Mouse (Mus musculus) natural killer cell, adult 2 months (primary cell): ENCODE measurements around the gene Eps15.

ENCODE experiments used
- DNase-seq, 2 experiments: peaks; one replicate each; pipeline ENCODE4 v3.0.0; 2022; ENCODE audit warnings: low spot score in 2 of 2

Gene Eps15

GRCm38 (mm10) chr4:109432668-109433375 lies 152.8 kb downstream of the Eps15 start:
- no peak for DNase-seq

- no peak for DNase-seq
Observed at GRCm38 (mm10) chr4:109433641-109434040, 153.6 kb downstream of the Eps15 start.

- DNase-seq, result no peak
Observed at GRCm38 (mm10) chr4:109434256-109434655, 154.2 kb downstream of the Eps15 start.
